8 mouse cellular contexts compared by ENCODE assay signal in the genomic region with DNA sequence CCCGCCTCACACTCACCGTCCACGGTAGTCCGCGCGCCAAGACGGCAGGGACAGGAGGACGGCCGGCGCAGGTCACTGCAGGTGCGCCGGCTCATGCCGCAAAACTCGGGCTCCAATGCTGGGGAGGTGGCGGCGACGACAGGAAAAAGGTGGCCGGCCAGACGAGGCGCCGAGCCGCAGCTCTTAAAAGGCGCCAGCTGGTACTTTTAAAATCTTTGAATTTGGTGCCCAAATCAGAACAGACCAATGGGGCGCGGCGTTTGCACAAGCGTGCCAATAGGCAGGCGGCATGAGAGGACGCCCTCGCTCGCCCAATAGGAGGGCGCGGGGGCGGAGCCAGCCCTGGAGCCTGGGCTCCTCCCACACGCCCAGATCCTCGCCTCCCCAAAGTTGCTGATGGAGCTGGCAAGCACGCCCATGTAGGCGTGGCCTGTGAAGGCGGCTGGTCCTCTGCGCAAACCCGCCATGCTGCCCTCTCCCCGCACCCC. TPM values are rescaled to one million over a fixed set of nuclear protein-coding genes. Genes with fewer than 3 reads are reported as not detected.
DNase-seq lines count a peak whose midpoint lies in the region; ATAC-seq lines count a peak whose summit lies in the region.

A gene (minus strand): TSS at position 358 of the 488 bp plus-strand sequence.

- no peaks in the 10 kb centered on the region for H3K27me3 ChIP-seq in hindbrain, embryonic 13.5 days

- peaks cover 13% of the 10 kb centered on the region for H3K36me3 ChIP-seq in hindbrain, embryonic 13.5 days

- no peaks in the 10 kb centered on the region for H3K9me3 ChIP-seq in hindbrain, embryonic 13.5 days

- H3K27ac ChIP-seq in hindbrain, embryonic 13.5 days = peak within 1 kb of the TSS; percentile 88

- H3K4me1 ChIP-seq in hindbrain, embryonic 13.5 days (replicated peaks) = peaks cover 24% of the 10 kb centered on the region

- peak within 1 kb of the TSS; percentile 69 for H3K9ac ChIP-seq in hindbrain, embryonic 13.5 days

- H3K4me3 ChIP-seq in hindbrain, embryonic 13.5 days = peak within 1 kb of the TSS; percentile 63

- H3K4me2 ChIP-seq in hindbrain, embryonic 13.5 days = peak within 1 kb of the TSS; percentile 99

- peak; percentile 99 for ATAC-seq in hindbrain, embryonic 13.5 days (ENCODE audit: low FRiP score)

- WGBS in hindbrain, embryonic 13.5 days = under 1% methylated on average over 42 of the region's 42 CpGs

- peak; percentile 99 for DNase-seq in R1 (ENCODE audit: low read depth, low spot score)
- peak; percentile 100 for DNase-seq in cerebellum, postnatal 10 days
- DNase-seq in frontal cortex, adult 2 months (ENCODE audit: extremely low spot score in 1 of 2, low spot score in 1 of 2) = peak; percentile 98
- DNase-seq in left cerebral cortex, adult 11 months (ENCODE audit: low spot score) = peak; percentile 99
- peak; percentile 99 for DNase-seq in lung, postnatal 36 days
- peak; percentile 94 for DNase-seq in retina, postnatal 7 days (ENCODE audit: low read depth, low spot score)
- peak; percentile 92 for DNase-seq in urinary bladder, adult 2 months (ENCODE audit: low spot score)

RNA-seq across cellular contexts. Expression of the gene that starts here (rescaled TPM):
- polyA plus RNA-seq in frontal cortex, adult 2 months (2012; rRNA removed) = 1.8 and 2.6 TPM in 2 replicates
- polyA plus RNA-seq in hindbrain, embryonic 13.5 days (2015; fragmentation: Nextera tagmentation; extraction: Ambion mirVana) = 18.7 and 19.8 TPM in 2 replicates
- polyA plus RNA-seq in urinary bladder, adult 2 months (2012; rRNA removed) = 5.2 and 5.6 TPM in 2 replicates

Comparison
In these comparisons a context has a peak if more than half of its experiments do, and no peak if none do; other contexts are left out.
1. Peak in every context shown above with its lines: DNase-seq, ATAC-seq, H3K4me3 ChIP-seq and H3K27ac ChIP-seq.